Mouse (Mus musculus) kidney, adult 18-20 months (tissue): Measurements from ENCODE around the gene Mon1a.

Source experiments
- DNase-seq: peaks from one replicate; pipeline ENCODE4 v3.0.0; 2021

Mon1a gene

GRCm38 (mm10) chr9:107908410-107909158 lies 20.6 kb downstream of the Mon1a start:
- DNase-seq: no peak

GRCm38 (mm10) chr9:107910025-107910769 lies 22.2 kb downstream of the Mon1a start:
- no peak for DNase-seq

GRCm38 (mm10) chr9:107914764-107915420 lies 26.9 kb downstream of the Mon1a start:
- no peak for DNase-seq

GRCm38 (mm10) chr9:107917895-107918608 lies 30.1 kb downstream of the Mon1a start:
- no peak for DNase-seq

GRCm38 (mm10) chr9:107918884-107919283 lies 30.9 kb downstream of the Mon1a start:
- no peak for DNase-seq

- DNase-seq: no peak
Measured at GRCm38 (mm10) chr9:107919441-107919840, 31.5 kb downstream of the Mon1a start.

GRCm38 (mm10) chr9:107923021-107923420 lies 35.1 kb downstream of the Mon1a start:
- peak; percentile 72 for DNase-seq

GRCm38 (mm10) chr9:107923956-107924355 lies 36.0 kb downstream of the Mon1a start:
- DNase-seq: no peak

GRCm38 (mm10) chr9:107925251-107925650 lies 37.3 kb downstream of the Mon1a start:
- DNase-seq: no peak

GRCm38 (mm10) chr9:107926920-107927420 lies 39.0 kb downstream of the Mon1a start:
- no peak for DNase-seq

GRCm38 (mm10) chr9:107927749-107928148 lies 39.8 kb downstream of the Mon1a start:
- DNase-seq: no peak

GRCm38 (mm10) chr9:107928169-107928568 lies 40.2 kb downstream of the Mon1a start, which contains the start of gene Actl11:
Actl11 (plus strand) TSS chr9:107928469.
- no peak for DNase-seq

- no peak for DNase-seq
Measured at GRCm38 (mm10) chr9:107932221-107932620, 44.3 kb downstream of the Mon1a start.

- DNase-seq: no peak
Measured at GRCm38 (mm10) chr9:107934146-107934545, 46.2 kb downstream of the Mon1a start.

- DNase-seq: no peak
Measured at GRCm38 (mm10) chr9:107935374-107935773, 47.4 kb downstream of the Mon1a start, which contains the start of gene Camkv. Camkv (plus strand) TSS chr9:107935674.

- no peak for DNase-seq
Measured at GRCm38 (mm10) chr9:107935790-107936214, 47.9 kb downstream of the Mon1a start.

GRCm38 (mm10) chr9:107936215-107936822 lies 48.4 kb downstream of the Mon1a start:
- no peak for DNase-seq

- no peak for DNase-seq
Measured at GRCm38 (mm10) chr9:107936831-107937230, 48.9 kb downstream of the Mon1a start.

GRCm38 (mm10) chr9:107947241-107948194 lies 59.6 kb downstream of the Mon1a start:
- no peak for DNase-seq

GRCm38 (mm10) chr9:107949184-107949921 lies 61.4 kb downstream of the Mon1a start:
- no peak for DNase-seq
